Mouse (Mus musculus) left cerebral cortex, postnatal 10 days (tissue): ENCODE measurements around the gene Ropn1. TPM values are rescaled to one million over a fixed set of nuclear protein-coding genes. Genes with fewer than 3 reads are reported as not detected.
"Not testable (repeated sequence)": the region's sequence is repeated elsewhere in the genome, so short reads cannot be mapped to it uniquely, and the experiment has no call there.

ENCODE experiments used
- DNase-seq, 2 experiments: peaks; one replicate each; pipeline ENCODE4 v3.0.0; 2021 to 2022; ENCODE audit warnings: low spot score in 2 of 2, mixed read lengths in 1 of 2; ENCODE audit errors: extremely low spot score in 1 of 2
- intact Hi-C: fragments of 180-260 bp; cut with DNase I; formaldehyde crosslinking; loops from one replicate; pipeline ENCODE4 v1.15.1; 2025
- total RNA-seq, 2 experiments: library from RNA; stranded (reverse); gene quantifications; 2 replicates each; pipeline ENCODE4 v1.2.3; 2021

The Ropn1 gene
- total RNA-seq, 2 experiments from 2014 or later = 0.41 TPM; not detected in 1

DNA sequence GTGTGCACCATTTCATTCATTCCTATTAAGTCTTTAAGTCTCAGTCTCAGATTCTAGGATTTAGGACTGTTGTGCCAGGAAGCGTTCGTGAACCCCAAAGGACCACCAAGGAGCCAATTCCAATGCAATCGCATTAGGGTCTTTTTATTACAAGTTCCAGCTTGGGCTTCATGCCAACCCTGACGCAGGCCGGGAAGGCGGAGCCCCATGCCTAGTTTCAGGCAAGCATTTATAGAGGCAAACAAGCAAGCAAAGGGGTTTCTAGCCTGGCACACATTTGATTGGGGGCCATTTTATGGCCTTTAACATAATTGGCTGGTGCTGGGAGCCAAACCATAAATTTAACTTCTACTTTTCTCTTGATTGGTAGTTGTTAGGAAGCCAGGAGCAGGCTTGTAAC lies 24.6 kb downstream of the Ropn1 start:
- no peak for DNase-seq
- intact Hi-C loops = no loop called here

- intact Hi-C loops = no loop called here
- no peak for DNase-seq
These were observed 32.1 kb downstream of the Ropn1 start for GRCm38 (mm10) chr16:34681823-34682222.

DNA sequence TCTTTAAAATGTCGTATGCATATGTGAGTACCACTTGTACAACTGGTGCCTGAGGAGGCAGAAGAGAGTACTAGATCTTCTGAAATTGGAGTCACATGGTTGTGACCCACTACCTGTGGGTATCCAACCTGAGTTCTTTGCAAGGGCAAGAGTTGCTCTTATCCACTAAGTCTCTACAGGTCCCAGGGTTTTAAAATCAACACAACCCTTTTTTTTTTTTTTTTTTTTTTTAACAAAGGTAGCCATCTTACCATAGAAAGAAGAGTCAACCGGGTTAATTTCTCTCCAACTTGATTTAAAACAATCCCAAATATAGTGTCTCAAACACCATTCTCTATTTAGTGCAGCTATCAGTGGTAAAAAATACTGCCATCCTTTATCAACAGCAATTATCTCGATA lies 40.2 kb downstream of the Ropn1 start:
- no peak for DNase-seq
- intact Hi-C loops = loop anchor here (10.0 kb wide), 1 partner anchor 375 kb away; no protein-coding TSS in a partner anchor

GRCm38 (mm10) chr16:34690334-34691144 lies 40.8 kb downstream of the Ropn1 start, which contains the start of gene Ccdc14:
Gene Ccdc14 (plus strand): TSS chr16:34690616.
- peak; percentile 65 to 93 for DNase-seq
- intact Hi-C loops = loop anchor here (10.0 kb wide), 1 partner anchor 376 kb away; no protein-coding TSS in a partner anchor

GRCm38 (mm10) chr16:34691156-34691555 lies 41.4 kb downstream of the Ropn1 start:
- intact Hi-C loops = loop anchor here (10.0 kb wide), 1 partner anchor 376 kb away; no protein-coding TSS in a partner anchor
- no peak for DNase-seq

DNA sequence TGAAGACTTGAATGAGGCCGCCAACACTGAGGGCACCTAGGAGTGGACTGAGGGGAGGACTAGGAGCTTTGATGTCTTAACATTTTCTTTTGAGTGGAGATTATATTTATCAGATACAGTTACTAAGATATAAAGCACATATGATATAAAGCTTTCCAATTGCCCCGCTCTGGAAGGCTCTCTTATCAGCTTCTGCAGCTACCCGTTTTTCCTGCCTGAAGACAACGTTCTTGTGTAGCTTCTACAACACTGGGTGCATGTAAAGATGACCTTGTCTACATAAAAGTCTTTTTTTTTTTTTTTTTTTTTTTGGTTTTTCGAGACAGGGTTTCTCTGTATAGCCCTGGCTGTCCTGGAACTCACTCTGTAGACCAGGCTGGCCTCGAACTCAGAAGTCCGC lies 44.8 kb downstream of the Ropn1 start:
- intact Hi-C loops = loop anchor here (10.0 kb wide), 1 partner anchor 380 kb away; no protein-coding TSS in a partner anchor
- no peak for DNase-seq

- DNase-seq = not testable (repeated sequence)
- intact Hi-C loops = loop anchor here (10.0 kb wide), 1 partner anchor 384 kb away; no protein-coding TSS in a partner anchor
These were observed 49.0 kb downstream of the Ropn1 start for GRCm38 (mm10) chr16:34698721-34699120.

- DNase-seq = peak; percentile 75 to 78
- intact Hi-C loops = loop anchor here (5.0 to 10.0 kb wide), 2 partner anchors 33 to 495 kb away; no protein-coding TSS in a partner anchor
These were observed 50.6 kb downstream of the Ropn1 start for GRCm38 (mm10) chr16:34700165-34700827.

DNA sequence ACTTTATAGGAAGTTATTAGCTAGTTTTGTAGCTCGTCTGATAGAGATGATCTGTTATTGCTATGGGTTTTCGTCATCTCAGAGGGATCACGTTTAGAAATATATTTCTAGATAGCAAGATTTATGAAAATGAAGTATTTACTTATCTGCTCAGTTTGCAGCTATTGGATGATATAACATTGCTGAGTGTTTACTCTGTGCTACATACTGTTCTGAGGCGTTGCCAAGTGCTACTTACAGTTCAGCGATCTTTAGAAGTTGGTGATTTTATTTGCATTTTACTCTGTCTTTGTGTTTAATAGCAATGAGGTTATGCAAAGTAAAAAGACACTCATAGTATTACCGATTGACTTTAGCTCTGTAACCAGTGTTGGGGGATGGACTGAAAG lies 51.1 kb downstream of the Ropn1 start:
- intact Hi-C loops = loop anchor here (5.0 to 10.0 kb wide), 2 partner anchors 34 to 496 kb away; no protein-coding TSS in a partner anchor
- DNase-seq = no peak

- intact Hi-C loops = loop anchor here (10.0 kb wide), 1 partner anchor 501 kb away; no protein-coding TSS in a partner anchor
- DNase-seq = no peak
These were observed 56.3 kb downstream of the Ropn1 start for GRCm38 (mm10) chr16:34706019-34706418.

GRCm38 (mm10) chr16:34706487-34706946 lies 56.8 kb downstream of the Ropn1 start:
- intact Hi-C loops = loop anchor here (10.0 kb wide), 1 partner anchor 502 kb away; no protein-coding TSS in a partner anchor
- DNase-seq = no peak

DNA sequence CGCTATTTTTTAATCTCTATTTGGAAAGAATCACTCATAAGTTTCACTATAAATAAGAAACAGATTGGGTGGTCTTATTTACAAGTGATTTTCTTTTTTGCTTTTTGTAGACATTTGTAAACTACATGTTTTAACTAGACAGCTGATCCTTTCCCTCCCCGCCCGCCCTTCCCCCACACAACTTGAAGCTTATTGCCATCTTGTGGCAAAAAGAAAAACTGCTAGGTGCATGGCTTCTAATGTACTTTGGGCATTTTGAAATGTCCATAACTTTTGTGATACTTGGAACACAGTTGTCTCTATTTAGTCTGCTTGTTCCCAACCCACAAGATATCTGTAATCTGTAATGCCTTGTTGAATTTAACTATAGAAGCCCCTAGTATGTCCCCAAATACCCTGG lies 61.8 kb downstream of the Ropn1 start:
- no peak for DNase-seq
- intact Hi-C loops = no loop called here

GRCm38 (mm10) chr16:34725156-34725555 lies 75.4 kb downstream of the Ropn1 start:
- no peak for DNase-seq
- intact Hi-C loops = no loop called here

Other genes with a start within 250 kb of the Ropn1 start
- 100 to 1,000 TPM; 318 to 335 TPM for gene Kalrn, start 76.4 kb upstream of the Ropn1 start, total RNA-seq
- gene Ccdc14, start 40.7 kb downstream of the Ropn1 start, total RNA-seq = 1 to 10 TPM; 3.3 to 3.7 TPM
- 1 to 10 TPM; 8.2 to 8.5 TPM for gene Mylk, start 95.3 kb downstream of the Ropn1 start, total RNA-seq